Mouse (Mus musculus): ENCODE results near the gene Trim63. TPM values are rescaled to one million over a fixed set of nuclear protein-coding genes. Genes with fewer than 3 reads are reported as not detected.

The Trim63 gene
- total RNA-seq, 2 experiments from 2014 or later = 113 to 253 TPM

GRCm38 (mm10) chr4:134342213-134342779, 27.4 kb downstream of the Trim63 start:
- no peak for DNase-seq

GRCm38 (mm10) chr4:134343071-134344031, 28.4 kb downstream of the Trim63 start, which contains the start of gene Slc30a2:
Gene Slc30a2 (plus strand): TSS chr4:134343181.
- DNase-seq = peak; percentile 46

- no peak for DNase-seq
Measured at GRCm38 (mm10) chr4:134344620-134345019, 29.7 kb downstream of the Trim63 start.

GRCm38 (mm10) chr4:134345802-134346201, 30.9 kb downstream of the Trim63 start:
- no peak for DNase-seq

- DNase-seq = no peak
Measured at GRCm38 (mm10) chr4:134348078-134348477, 33.2 kb downstream of the Trim63 start.

GRCm38 (mm10) chr4:134348545-134348944, 33.6 kb downstream of the Trim63 start:
- DNase-seq = no peak

- no peak for DNase-seq
Measured at GRCm38 (mm10) chr4:134349829-134350228, 34.9 kb downstream of the Trim63 start.

- no peak for DNase-seq
Measured at GRCm38 (mm10) chr4:134350641-134351040, 35.7 kb downstream of the Trim63 start.

- DNase-seq = no peak
Measured at GRCm38 (mm10) chr4:134351329-134352260, 36.7 kb downstream of the Trim63 start.

GRCm38 (mm10) chr4:134352261-134352707, 37.4 kb downstream of the Trim63 start:
- peak; percentile 47 for DNase-seq

GRCm38 (mm10) chr4:134352929-134353328, 38.0 kb downstream of the Trim63 start:
- no peak for DNase-seq

GRCm38 (mm10) chr4:134353527-134354409, 38.8 kb downstream of the Trim63 start:
- DNase-seq = no peak

- peak; percentile 87 for DNase-seq
Measured at GRCm38 (mm10) chr4:134355841-134356452, 41.0 kb downstream of the Trim63 start.

GRCm38 (mm10) chr4:134356591-134357460, 41.9 kb downstream of the Trim63 start:
- peak; percentile 36 for DNase-seq

GRCm38 (mm10) chr4:134357461-134357771, 42.5 kb downstream of the Trim63 start:
- DNase-seq = no peak

GRCm38 (mm10) chr4:134359649-134360048, 44.7 kb downstream of the Trim63 start:
- no peak for DNase-seq

GRCm38 (mm10) chr4:134361215-134361614, 46.3 kb downstream of the Trim63 start:
- no peak for DNase-seq

- DNase-seq = no peak
Measured at GRCm38 (mm10) chr4:134362124-134362523, 47.2 kb downstream of the Trim63 start.

GRCm38 (mm10) chr4:134362586-134362985, 47.7 kb downstream of the Trim63 start:
- DNase-seq = no peak

GRCm38 (mm10) chr4:134365280-134365679, 50.4 kb downstream of the Trim63 start:
- no peak for DNase-seq

All from gastrocnemius, postnatal 25 days (tissue).